Mouse (Mus musculus) mature B cell (primary cell): Measurements from ENCODE around the gene Depdc5.
"Not testable (repeated sequence)": the region's sequence is repeated elsewhere in the genome, so short reads cannot be mapped to it uniquely, and the experiment has no call there.

Experiments used
- in situ Hi-C: fragments of 300-500 bp; cut with MboI; formaldehyde crosslinking; loops from 2 replicates; pipeline ENCODE4 v1.14.3; 2019

Gene Depdc5

DNA sequence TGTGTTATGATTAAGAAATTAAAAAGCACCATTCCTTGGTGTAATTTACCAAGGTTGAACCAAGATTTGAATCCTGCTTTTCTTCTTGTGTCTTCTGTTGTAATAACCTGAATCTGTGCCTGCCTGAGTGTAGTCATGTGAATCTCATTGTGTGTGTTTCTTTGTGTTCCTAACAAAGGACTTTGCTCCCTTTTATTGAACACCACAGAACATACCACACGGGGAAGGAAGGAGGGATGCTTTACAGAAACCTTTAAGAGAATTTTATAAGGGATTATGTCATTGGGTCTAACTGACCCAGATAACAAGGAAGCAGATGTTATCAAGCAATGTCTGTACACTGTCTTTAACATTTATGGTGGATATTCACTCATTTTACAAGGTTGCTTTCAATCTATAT is 44.0 kb downstream of the Depdc5 start:
- in situ Hi-C loops, result no loop called here

GRCm38 (mm10) chr5:32914071-32914470 is 50.6 kb downstream of the Depdc5 start:
- in situ Hi-C loops, result no loop called here

GRCm38 (mm10) chr5:32919281-32919680 is 55.8 kb downstream of the Depdc5 start:
- in situ Hi-C loops, result not testable (repeated sequence)

DNA sequence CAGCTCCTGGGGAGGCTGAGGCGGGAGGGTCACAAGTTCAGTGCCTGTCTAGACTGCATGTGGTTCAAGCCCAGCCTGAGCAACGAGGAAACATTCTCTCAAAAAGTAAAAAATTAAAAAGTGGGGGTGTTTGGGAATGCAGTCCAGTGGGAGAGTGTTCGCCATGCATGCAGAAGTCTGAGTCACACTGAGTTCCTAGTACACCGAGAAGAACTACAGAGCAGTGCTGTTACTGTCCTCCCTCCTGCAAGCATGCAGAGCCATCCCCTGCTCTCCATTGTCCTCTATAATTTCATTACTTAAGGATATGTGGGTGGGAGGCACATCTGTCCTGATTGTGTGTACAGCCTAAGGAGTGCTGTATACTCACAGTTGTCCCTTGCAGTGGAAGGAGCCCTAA is 59.4 kb downstream of the Depdc5 start:
- in situ Hi-C loops, result no loop called here

DNA sequence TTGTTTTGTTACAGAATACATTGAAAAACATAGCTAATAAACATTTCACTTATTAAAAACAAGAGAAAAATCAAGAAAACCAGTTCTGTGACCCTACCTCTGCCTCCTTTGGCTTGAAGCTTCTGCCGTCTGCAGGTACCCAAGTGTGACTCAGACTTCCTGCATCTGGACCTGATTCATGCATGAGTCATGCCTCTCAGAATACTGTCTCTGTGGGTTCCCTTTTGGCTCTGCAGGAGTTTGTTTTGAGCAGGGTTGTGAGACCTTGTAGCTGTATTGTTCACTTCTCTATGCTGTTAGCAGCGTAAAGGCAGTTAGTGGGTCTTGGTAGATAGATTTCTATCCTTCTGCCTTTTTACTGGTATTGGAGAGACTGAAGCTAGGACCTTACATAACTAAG is 67.3 kb downstream of the Depdc5 start:
- in situ Hi-C loops, result loop anchor here (10.0 kb wide), 1 partner anchor 94 kb away; no protein-coding TSS in a partner anchor

DNA sequence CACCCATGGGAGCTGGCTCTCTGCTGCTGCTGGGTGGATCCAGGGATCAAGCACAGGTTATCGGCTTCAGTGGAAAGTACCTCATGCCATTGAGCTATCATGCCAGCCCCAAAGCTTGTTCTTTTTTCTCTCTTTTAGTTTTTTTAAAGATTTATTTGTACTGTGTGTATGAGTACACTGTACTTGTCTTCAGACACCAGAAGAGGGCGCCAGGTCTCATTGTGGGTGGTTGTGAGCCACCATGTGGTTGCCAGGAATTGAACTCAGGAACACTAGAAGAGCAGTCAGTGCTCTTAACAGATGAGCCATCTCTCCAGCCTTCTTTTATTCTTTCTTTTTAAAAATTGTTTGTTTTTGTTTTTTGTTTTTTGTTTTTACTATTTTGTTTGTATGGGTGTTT is 71.2 kb downstream of the Depdc5 start:
- in situ Hi-C loops, result loop anchor here (10.0 kb wide), 1 partner anchor 90 kb away; no protein-coding TSS in a partner anchor

DNA sequence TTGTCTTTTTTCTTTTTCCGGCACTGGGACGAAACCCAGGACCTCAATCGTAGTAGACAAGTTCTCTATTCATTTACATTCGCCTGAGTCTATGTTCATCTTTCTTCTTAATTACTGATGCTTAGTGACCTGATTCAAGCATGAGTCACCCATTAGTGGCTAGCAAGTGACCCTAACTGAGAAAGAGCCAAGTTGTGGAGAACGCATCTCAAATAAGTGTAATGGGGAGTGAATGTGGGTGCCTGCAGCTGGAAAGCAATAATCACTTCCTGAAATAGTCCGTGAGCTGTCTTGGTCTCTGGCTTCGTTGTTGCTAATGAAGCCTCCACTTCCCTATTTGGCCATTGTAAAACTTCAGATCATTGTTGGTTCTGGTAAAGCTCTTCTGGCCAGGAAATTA is 77.1 kb downstream of the Depdc5 start:
- in situ Hi-C loops, result no loop called here

GRCm38 (mm10) chr5:32941209-32941924 is 77.9 kb downstream of the Depdc5 start:
- in situ Hi-C loops, result no loop called here

DNA sequence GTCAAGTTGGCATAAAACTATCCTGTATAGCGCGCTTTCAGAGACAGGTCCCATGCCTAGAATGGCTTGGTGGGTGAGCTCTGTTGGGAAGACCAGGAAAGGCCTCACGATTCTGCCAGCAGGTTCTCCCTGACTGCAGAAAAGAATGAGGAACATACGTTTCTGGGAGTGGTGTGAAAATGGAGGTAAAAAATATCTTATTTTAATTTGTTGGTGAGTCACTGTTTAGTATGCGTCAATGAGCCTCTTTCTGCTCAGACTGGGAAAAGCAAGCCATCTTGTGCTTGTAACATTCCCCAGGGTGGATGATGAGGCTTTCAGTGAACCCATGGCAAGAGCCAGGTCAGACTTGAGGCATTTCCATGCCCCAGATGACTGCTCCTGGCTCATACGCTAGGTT is 86.6 kb downstream of the Depdc5 start:
- in situ Hi-C loops, result no loop called here

- in situ Hi-C loops, result no loop called here
These were observed 87.3 kb downstream of the Depdc5 start for GRCm38 (mm10) chr5:32950702-32951274.

DNA sequence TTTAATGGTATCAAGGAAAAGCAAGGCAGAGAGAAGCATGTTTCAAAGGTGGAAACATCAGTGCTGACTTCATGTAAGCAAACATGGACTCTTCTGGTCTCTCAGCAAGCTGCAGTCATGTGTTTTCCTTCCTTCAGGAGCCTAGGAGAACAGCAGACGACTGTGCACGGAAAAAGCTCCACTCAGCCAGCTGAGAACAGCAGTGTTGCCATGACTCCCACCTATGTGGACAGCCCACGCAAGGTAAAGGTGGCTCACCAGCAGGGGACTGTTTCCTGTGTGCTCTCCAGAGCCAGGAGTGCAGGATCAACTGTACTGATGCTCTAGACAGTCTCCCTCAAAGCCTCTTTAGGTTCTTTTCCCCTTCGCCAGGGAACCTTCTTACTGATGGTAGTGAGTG is 92.2 kb downstream of the Depdc5 start:
- in situ Hi-C loops, result no loop called here

GRCm38 (mm10) chr5:32961616-32962015 is 98.1 kb downstream of the Depdc5 start:
- in situ Hi-C loops, result no loop called here

DNA sequence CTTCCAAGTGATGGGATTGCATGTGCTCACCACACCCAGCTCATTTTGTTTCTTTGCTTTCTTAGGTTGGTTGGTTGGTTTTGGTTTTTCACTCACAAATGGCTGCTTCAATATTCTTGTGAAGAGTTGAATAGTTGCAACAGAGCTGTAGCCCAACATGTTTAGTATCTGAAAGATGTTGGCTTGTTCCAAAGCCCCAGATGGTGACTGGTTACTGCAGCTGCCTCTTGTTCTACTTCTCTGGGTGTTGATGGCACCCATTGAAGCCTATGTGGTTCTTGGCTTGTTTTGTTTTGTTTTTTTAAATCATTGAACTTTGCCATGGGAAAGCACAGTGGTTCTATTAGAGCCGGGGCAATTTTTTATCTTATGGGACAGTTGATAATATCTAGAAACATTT is 99.1 kb downstream of the Depdc5 start:
- in situ Hi-C loops, result no loop called here

DNA sequence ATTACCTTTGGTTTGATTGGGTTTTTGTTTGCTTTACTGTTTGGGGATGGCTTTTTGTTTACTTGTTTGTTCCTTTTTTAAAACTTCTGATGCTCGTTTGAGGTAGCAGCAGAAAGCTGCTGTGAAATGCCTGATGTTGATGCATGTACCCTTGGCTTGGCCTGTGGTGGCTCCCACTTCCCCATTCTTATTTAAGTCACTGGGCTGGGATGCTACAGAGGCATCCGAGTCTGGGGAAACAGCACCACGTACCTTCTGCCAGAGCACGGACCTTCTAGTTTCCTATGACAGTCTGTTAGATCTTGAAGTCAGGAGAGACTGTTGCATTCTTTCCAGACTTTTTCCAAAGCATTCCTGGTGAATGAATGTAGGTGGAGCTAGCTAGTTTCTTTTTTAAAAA is 113.0 kb downstream of the Depdc5 start:
- in situ Hi-C loops, result no loop called here

DNA sequence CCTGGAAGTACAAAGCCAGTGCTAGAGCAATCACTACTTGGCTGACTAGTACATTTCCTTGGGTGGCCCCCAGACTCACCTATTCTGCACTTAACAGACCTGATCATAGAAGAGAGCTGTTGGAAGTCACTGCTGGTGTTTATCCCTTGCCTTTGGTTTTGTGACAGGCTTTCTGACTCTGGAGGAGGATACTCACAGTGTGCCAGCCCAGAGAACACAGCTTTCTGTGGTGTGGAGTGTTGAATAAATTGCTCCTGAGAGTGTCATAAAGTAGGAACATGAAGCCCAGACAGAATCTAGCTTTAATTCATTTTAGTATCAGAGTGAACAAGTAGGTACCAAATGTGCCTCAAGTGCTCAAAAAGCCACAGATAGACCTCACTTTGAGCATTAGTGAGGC is 113.7 kb downstream of the Depdc5 start:
- in situ Hi-C loops, result no loop called here

DNA sequence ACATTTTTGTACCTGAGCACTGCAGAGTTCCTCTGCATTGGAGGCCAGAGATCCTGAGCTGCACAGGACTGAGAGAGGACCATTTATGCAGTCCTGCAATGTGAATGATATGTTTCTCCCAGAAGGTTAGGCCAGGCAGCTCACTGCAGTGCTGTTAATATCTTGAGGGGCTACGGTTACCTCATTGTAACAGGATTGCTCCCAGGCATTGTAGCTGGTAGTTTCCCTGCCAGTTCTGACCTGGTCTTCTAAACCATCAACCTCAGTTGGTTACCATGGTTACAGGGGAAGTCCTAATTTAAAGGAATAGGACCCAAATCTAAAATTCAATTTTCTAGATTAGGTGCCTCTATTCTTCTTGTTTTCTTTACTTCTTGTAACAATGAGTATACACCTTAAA is 121.9 kb downstream of the Depdc5 start:
- in situ Hi-C loops, result no loop called here

GRCm38 (mm10) chr5:32987873-32988272 is 124.4 kb downstream of the Depdc5 start:
- in situ Hi-C loops, result no loop called here

- in situ Hi-C loops, result no loop called here
These were observed 126.6 kb downstream of the Depdc5 start for GRCm38 (mm10) chr5:32989959-32990640.

DNA sequence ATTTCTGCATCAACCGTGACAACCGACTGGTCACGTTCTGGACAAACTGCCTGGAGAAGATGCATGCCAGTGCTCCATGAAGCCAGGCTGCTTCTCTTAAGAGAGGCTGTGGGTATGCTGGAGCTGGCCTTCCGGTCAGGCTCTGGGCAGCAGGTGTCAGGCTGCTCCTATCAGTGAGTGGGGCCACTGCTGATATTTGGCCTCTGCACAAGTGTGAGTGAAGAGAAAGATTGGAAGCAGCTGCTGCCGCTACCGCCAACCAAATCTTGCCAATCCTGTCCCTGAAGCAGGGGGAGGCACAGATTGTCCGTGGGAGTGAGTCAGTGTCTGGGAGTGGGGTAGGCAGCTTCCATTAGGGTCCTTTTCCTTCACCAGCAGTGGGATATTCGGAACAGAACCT is 127.7 kb downstream of the Depdc5 start:
- in situ Hi-C loops, result no loop called here

GRCm38 (mm10) chr5:32994471-32994870 is 131.0 kb downstream of the Depdc5 start:
- in situ Hi-C loops, result no loop called here

DNA sequence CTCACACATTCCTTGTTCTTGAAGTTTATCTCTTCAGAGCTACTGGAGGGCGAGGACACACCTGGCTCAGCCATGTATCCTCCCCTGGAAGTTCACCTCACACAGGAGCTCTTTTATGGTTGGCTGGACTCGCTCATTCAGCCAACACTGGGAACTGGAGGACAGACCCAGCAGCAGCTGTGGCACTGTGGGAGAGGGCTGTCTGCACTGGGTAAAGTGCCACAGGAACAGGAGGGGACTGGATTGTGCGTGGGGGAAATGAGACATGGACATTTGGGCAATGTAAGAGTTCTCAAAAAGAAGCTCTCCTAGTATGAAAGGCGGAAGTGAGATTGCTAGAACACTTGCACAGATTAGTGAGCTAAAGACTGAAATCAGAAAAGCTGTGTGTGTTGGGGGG is 132.3 kb downstream of the Depdc5 start:
- in situ Hi-C loops, result no loop called here

- in situ Hi-C loops, result no loop called here
These were observed 133.1 kb downstream of the Depdc5 start for GRCm38 (mm10) chr5:32996560-32996959.

DNA sequence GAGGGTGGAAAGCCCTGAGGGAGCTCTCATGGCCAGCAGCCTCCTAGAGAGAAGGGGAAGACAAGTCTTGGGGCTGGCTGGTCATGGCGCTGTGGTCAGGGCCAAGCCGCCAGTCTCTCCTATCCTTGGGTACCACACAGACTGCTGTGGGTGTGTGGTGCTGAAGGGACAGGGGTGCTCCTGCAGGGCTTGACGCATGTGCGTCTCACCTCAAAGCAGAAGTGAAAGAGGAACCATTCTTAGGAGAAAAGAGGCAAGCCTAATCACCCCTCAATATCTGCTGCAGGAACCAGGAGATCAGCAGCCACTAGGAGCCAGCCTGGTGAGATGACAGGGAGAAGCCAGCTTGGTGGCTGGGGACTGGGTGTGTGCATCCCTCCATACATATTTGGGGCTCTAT is 134.2 kb downstream of the Depdc5 start:
- in situ Hi-C loops, result no loop called here
